Mouse (Mus musculus): ENCODE data around the gene Vamp8. TPM values are rescaled to one million over a fixed set of nuclear protein-coding genes. Genes with fewer than 3 reads are reported as not detected.
A peak's percentile ranks its signal among the peaks of the same experiment; 100 is the strongest.

Gene Vamp8
- polyA plus RNA-seq, 1 experiment, result 453 TPM

DNA sequence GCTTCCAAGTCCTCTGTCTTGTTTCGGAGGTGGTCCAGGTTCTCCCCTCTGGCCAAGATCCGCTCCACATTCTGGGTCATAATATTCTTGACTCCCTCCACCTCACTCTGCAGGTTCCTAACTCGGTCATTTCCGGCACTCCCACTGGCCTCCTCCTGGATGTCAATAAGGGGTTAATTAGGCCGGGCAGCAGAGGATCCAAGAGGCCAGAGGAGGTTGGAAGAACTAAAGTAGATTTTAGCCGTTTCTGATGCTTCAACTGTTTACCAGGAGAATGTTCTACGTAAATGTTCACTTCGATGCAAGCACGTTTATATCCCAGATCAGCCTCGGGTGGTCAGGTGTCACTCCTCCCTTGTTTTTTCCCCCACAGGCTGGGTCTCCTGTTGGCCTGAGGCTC is 2.2 kb downstream of the Vamp8 start:
- DNase-seq, result no peak
- Histone ChIP-seq H3K27me3 (replicated peaks; ENCODE audit: control insufficient read depth, insufficient read depth, low read length) (no peaks in the 10 kb centered on the region), H3K4me1 (ENCODE audit: control insufficient read depth, insufficient read depth, low read length) (peaks cover 18% of the 10 kb centered on the region), H3K27ac (ENCODE audit: insufficient read depth, low read depth, low read length) (peak overlapping the region; percentile 98), H3K36me3 (ENCODE audit: control insufficient read depth, insufficient read depth, low read length) (peaks cover 3% of the 10 kb centered on the region), H3K4me3 (ENCODE audit: insufficient read depth, low read depth, low read length) (no peak overlapping the region)
- TF ChIP-seq CTCF (conservative IDR thresholded peaks at IDR 0.05; ENCODE audit: insufficient read depth, insufficient read length, low read depth, low read length), result no peak
- TF ChIP-seq POLR2A (IDR thresholded peaks at IDR 0.05; ENCODE audit: low read depth, low read length), result no peak
- 53% methylated on average over 10 of the region's 10 CpGs for WGBS

DNA sequence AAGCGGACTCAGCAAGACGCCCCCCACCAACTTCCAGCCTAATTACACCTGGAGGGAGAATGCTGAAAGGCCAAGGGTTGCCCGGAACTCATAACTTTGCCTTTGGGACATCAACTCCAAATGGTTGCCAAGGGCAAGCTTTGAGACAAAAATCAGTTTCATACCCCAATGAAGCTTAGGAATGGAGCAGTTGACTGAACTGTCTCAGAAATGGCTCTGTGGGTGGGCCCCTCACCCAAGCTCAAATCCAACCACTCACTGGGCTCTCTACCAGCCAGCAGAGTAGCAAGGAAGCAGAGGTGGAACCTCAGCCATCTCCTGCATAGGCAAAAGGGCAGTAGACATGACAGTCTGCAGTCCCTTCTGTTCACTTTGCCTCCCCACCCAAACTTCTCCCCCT is 2.7 kb downstream of the Vamp8 start:
- TF ChIP-seq CTCF (conservative IDR thresholded peaks at IDR 0.05; ENCODE audit: insufficient read depth, insufficient read length, low read depth, low read length) (no peak), POLR2A (IDR thresholded peaks at IDR 0.05; ENCODE audit: low read depth, low read length) (no peak)
- DNase-seq, result no peak
- Histone ChIP-seq H3K27me3 (replicated peaks; ENCODE audit: control insufficient read depth, insufficient read depth, low read length) (no peaks in the 10 kb centered on the region), H3K27ac (ENCODE audit: insufficient read depth, low read depth, low read length) (peak overlapping the region; percentile 31), H3K4me1 (ENCODE audit: control insufficient read depth, insufficient read depth, low read length) (peaks cover 18% of the 10 kb centered on the region), H3K4me3 (ENCODE audit: insufficient read depth, low read depth, low read length) (no peak overlapping the region), H3K36me3 (ENCODE audit: control insufficient read depth, insufficient read depth, low read length) (peaks cover 3% of the 10 kb centered on the region)
- WGBS, result 42% methylated on average over 3 of the region's 3 CpGs

DNA sequence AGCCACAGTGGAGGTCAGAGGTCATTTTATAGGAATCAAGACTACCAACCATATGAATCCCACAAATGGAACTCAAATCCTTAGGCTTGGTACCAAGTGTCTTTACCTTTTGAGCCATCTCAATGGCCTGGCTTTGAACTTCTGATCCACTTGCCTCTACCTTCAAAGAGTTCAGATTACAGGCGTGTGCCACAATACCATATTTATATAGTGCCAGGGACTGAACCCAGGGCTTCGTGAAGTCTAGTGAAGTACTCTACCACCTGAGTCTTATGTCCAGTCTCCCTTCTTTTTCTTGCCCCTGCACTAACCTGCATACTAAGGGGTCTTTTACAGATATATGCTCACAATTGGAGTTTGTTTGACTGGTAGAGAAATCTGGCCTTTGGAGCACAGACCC is 3.9 kb downstream of the Vamp8 start:
- H3K27ac ChIP-seq (ENCODE audit: insufficient read depth, low read depth, low read length), result no peak overlapping the region
- peaks cover 3% of the 10 kb centered on the region for H3K36me3 ChIP-seq (ENCODE audit: control insufficient read depth, insufficient read depth, low read length)
- WGBS, result 96% methylated on average over 2 of the region's 2 CpGs
- no peak for DNase-seq
- no peaks in the 10 kb centered on the region for H3K27me3 ChIP-seq (replicated peaks; ENCODE audit: control insufficient read depth, insufficient read depth, low read length)
- peaks cover 24% of the 10 kb centered on the region for H3K4me1 ChIP-seq (ENCODE audit: control insufficient read depth, insufficient read depth, low read length)
- TF ChIP-seq POLR2A (IDR thresholded peaks at IDR 0.05; ENCODE audit: low read depth, low read length) (no peak), CTCF (conservative IDR thresholded peaks at IDR 0.05; ENCODE audit: insufficient read depth, insufficient read length, low read depth, low read length) (no peak)
- H3K4me3 ChIP-seq (ENCODE audit: insufficient read depth, low read depth, low read length), result no peak overlapping the region

DNA sequence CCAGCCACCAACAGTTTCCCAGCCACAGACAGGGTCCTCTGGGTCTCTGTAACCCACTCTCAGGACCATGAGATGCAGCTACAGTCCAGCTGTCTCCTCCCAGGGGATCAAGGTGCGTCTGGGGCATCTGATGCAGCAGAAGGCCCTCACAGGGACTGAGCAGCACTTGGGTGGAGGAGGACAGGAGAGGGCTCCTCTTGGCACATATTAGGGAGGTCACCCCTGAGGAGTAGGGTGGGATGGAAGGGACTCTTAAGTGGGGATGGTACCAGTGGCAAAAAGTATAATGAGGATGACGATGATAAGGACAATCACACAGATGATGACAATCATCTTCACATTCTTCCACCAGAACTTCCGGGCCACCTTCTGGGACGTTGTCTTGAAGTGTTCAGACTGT is 5.2 kb downstream of the Vamp8 start:
- Histone ChIP-seq H3K4me3 (ENCODE audit: insufficient read depth, low read depth, low read length) (no peak overlapping the region), H3K36me3 (ENCODE audit: control insufficient read depth, insufficient read depth, low read length) (peaks cover 3% of the 10 kb centered on the region), H3K27ac (ENCODE audit: insufficient read depth, low read depth, low read length) (no peak overlapping the region), H3K4me1 (ENCODE audit: control insufficient read depth, insufficient read depth, low read length) (peaks cover 24% of the 10 kb centered on the region), H3K27me3 (replicated peaks; ENCODE audit: control insufficient read depth, insufficient read depth, low read length) (no peaks in the 10 kb centered on the region)
- 84% methylated on average over 4 of the region's 4 CpGs for WGBS
- TF ChIP-seq POLR2A (IDR thresholded peaks at IDR 0.05; ENCODE audit: low read depth, low read length) (no peak), CTCF (conservative IDR thresholded peaks at IDR 0.05; ENCODE audit: insufficient read depth, insufficient read length, low read depth, low read length) (no peak)
- DNase-seq, result no peak

DNA sequence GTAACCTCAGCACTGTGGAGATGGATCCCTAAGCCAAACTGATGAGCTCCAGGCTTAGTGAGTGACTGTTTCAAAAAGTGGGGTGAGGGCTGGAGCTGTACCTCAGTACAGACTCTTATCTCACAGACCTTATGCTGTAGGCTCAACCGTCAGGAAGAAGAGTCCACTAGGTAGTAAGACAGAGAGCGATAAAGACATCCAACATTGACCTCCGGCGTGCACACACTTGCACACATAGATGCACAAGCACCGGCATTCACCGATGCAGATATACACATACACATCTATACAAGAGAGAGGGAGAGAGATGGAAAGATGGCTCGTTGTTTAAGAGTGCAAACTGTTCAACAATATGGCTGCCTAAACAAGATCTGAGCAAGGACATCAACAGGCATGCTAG is 6.6 kb downstream of the Vamp8 start:
- no peak for DNase-seq
- 94% methylated on average over 7 of the region's 7 CpGs for WGBS
- Histone ChIP-seq H3K36me3 (ENCODE audit: control insufficient read depth, insufficient read depth, low read length) (peaks cover 3% of the 10 kb centered on the region), H3K27ac (ENCODE audit: insufficient read depth, low read depth, low read length) (no peak overlapping the region), H3K27me3 (replicated peaks; ENCODE audit: control insufficient read depth, insufficient read depth, low read length) (no peaks in the 10 kb centered on the region), H3K4me3 (ENCODE audit: insufficient read depth, low read depth, low read length) (no peak overlapping the region), H3K4me1 (ENCODE audit: control insufficient read depth, insufficient read depth, low read length) (peaks cover 22% of the 10 kb centered on the region)
- TF ChIP-seq CTCF (conservative IDR thresholded peaks at IDR 0.05; ENCODE audit: insufficient read depth, insufficient read length, low read depth, low read length), result no peak
- no peak for TF ChIP-seq POLR2A (IDR thresholded peaks at IDR 0.05; ENCODE audit: low read depth, low read length)

DNA sequence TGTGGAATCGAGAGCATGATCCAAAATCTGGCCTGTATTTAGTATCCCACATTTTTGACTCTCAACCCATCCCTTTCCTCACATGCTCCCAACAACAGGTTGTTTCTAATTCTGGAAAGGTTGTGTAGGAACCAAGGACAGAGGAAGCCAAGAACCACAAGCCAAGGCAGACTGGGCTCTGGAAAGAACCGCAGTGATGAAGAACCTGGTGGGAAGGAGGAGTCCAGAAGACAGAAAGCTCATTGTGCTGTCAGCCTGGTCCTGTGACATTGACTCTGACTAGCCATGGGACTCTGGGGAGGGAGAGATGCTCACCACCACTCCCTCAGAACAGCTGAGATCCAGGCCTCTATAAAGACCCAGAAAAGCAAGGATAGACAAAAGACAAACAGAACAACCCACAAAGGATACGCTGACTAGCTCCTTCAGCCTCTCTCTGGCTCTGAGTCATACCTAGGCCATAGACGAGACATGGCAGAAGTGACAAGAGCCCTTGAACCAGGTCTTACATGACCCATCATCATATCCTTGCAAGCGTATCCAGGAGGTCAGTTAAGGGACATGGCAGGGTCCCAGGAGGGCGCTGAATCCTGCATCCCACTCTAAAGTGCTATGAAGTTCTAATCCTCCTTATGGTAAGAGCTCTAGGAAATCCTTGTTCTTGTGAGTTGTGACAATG is 7.2 kb downstream of the Vamp8 start:
- H3K4me1 ChIP-seq (ENCODE audit: control insufficient read depth, insufficient read depth, low read length), result peaks cover 15% of the 10 kb centered on the region
- no peaks in the 10 kb centered on the region for H3K27me3 ChIP-seq (replicated peaks; ENCODE audit: control insufficient read depth, insufficient read depth, low read length)
- DNase-seq, result no peak
- peaks cover 3% of the 10 kb centered on the region for H3K36me3 ChIP-seq (ENCODE audit: control insufficient read depth, insufficient read depth, low read length)
- WGBS, result 90% methylated on average over 6 of the region's 6 CpGs
- TF ChIP-seq POLR2A (IDR thresholded peaks at IDR 0.05; ENCODE audit: low read depth, low read length), result no peak
- TF ChIP-seq CTCF (conservative IDR thresholded peaks at IDR 0.05; ENCODE audit: insufficient read depth, insufficient read length, low read depth, low read length), result no peak
- H3K27ac ChIP-seq (ENCODE audit: insufficient read depth, low read depth, low read length), result no peak overlapping the region
- no peak overlapping the region for H3K4me3 ChIP-seq (ENCODE audit: insufficient read depth, low read depth, low read length)

DNA sequence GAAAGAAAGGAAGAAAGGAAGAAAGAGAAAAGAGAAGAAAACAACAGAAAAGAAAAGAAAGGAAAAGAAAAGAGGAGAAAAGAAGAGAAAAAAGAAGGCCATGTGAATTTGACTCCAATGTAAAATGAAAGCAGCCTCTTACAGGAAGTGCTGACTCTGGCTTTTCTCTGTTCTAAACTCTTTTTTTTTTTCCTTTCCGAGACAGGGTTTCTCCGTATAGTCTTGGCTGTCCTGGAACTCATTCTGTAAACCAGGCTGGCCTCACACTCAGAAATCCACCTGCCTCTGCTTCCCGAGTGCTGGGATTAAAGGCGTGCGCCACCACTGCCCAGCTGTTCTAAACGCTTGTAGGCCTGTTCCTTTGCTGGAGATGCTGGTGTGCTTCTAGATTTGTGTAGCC is 8.0 kb downstream of the Vamp8 start:
- WGBS, result 67% methylated on average over 6 of the region's 6 CpGs
- Histone ChIP-seq H3K27me3 (replicated peaks; ENCODE audit: control insufficient read depth, insufficient read depth, low read length) (no peaks in the 10 kb centered on the region), H3K36me3 (ENCODE audit: control insufficient read depth, insufficient read depth, low read length) (peaks cover 1% of the 10 kb centered on the region; the same call in 1 of the 2 replicates), H3K27ac (ENCODE audit: insufficient read depth, low read depth, low read length) (no peak overlapping the region), H3K4me3 (ENCODE audit: insufficient read depth, low read depth, low read length) (no peak overlapping the region), H3K4me1 (ENCODE audit: control insufficient read depth, insufficient read depth, low read length) (peaks cover 8% of the 10 kb centered on the region)
- DNase-seq, result no peak
- TF ChIP-seq POLR2A (IDR thresholded peaks at IDR 0.05; ENCODE audit: low read depth, low read length), result no peak
- TF ChIP-seq CTCF (conservative IDR thresholded peaks at IDR 0.05; ENCODE audit: insufficient read depth, insufficient read length, low read depth, low read length), result no peak

All from kidney, adult 2 months (tissue).